Mouse (Mus musculus) heart, embryonic 15.5 days (tissue): ENCODE results near the gene Cisd2. TPM values are rescaled to one million over a fixed set of nuclear protein-coding genes. Genes with fewer than 3 reads are reported as not detected.
A peak's percentile ranks its signal among the peaks of the same experiment; 100 is the strongest.

Source experiments
- ATAC-seq: fragments of 200-750 bp; cut with Nextera tagmentation; replicated peaks from 2 replicates; pipeline ENCODE4 v1.8.0; 2017; ENCODE audit warnings: low read depth, moderate TSS enrichment; ENCODE audit not compliant: insufficient number of reproducible peaks, insufficient read depth, low FRiP score
- H3K27ac ChIP-seq: fragments of 300-500 bp; sonication (generic); 2 replicates; pipeline ENCODE4 v1.5.1; 2015; ENCODE audit warnings: mild to moderate bottlenecking, inconsistent platforms
- H3K27me3 ChIP-seq: fragments of 300-500 bp; sonication (generic); 2 replicates; pipeline ENCODE4 v1.6.1; 2015; ENCODE audit warnings: inconsistent platforms
- H3K36me3 ChIP-seq: fragments of 300-500 bp; sonication (generic); 2 replicates; pipeline ENCODE4 v1.6.1; 2015; ENCODE audit warnings: mild to moderate bottlenecking, inconsistent platforms
- H3K4me1 ChIP-seq: fragments of 300-500 bp; sonication (generic); replicated peaks from 2 replicates; pipeline ENCODE4 v1.6.1; 2015; ENCODE audit warnings: inconsistent platforms
- H3K4me2 ChIP-seq: fragments of 300-500 bp; sonication (generic); 2 replicates; pipeline ENCODE4 v1.6.1; 2015; ENCODE audit warnings: inconsistent platforms, mild to moderate bottlenecking, moderate library complexity
- H3K4me3 ChIP-seq: fragments of 300-500 bp; sonication (generic); 2 replicates; pipeline ENCODE4 v1.5.1; 2015; ENCODE audit warnings: mild to moderate bottlenecking, inconsistent platforms
- H3K9ac ChIP-seq: fragments of 300-500 bp; sonication (generic); 2 replicates; pipeline ENCODE4 v1.6.1; 2015; ENCODE audit warnings: mild to moderate bottlenecking, inconsistent platforms
- H3K9me3 ChIP-seq: fragments of 300-500 bp; sonication (generic); replicated peaks from 2 replicates; pipeline ENCODE4 v1.6.1; 2016; ENCODE audit warnings: inconsistent platforms
- WGBS: fragments of 180-500 bp; shearing (Covaris S2); methylation state at CpG from one replicate; pipeline ENCODE4 v1.1.7; 2015; ENCODE audit warnings: mixed read lengths; 5-methylcytosine and 5-hydroxymethylcytosine counted together
- polyA plus RNA-seq: library from polyadenylated mRNA; unstranded; fragments of >200 nt; fragmentation: Nextera tagmentation; extraction: Ambion mirVana; gene quantifications from 2 replicates; pipeline ENCODE4 v1.2.1, GENCODE M21; 2015

The Cisd2 gene
- 44.6 and 47.9 TPM in 2 replicates for polyA plus RNA-seq

DNA sequence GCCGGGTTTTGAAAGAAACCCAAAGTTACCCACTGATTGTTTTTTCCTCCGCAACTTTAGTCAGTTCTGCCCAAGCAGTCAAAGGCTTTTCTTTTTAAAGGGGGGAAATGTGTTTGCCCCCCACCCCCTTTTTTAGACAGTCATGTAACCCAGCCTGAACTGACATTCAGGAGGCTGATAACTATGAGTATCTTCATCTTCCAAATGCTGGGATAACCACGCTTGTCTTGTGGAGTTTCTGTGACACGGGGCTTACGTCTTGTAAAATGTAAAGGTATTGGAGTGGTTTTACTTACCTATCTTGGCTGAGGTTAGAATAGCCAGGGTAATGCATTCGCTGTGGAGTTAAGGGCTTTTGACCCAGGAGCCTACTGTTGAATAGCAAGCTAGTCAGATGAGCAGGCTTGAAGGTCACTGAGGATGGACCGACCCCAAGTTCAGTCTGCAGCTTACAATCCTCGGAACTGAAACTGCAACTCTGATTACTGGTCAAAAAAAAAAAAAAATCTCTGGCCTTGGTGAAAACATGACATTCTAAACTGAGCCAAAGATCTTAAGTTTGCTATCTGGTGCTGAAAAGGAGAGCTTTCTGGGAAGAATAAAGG, at the start of gene Cisd2:
Gene Cisd2, minus strand, starts transcription at position 318 of the 605 bp plus-strand sequence.
- no peaks in the 10 kb centered on the region for H3K9me3 ChIP-seq
- H3K27ac ChIP-seq, result peak within 1 kb of the TSS; percentile 97
- WGBS, result under 1% methylated on average over 8 of the region's 8 CpGs
- H3K9ac ChIP-seq, result peak within 1 kb of the TSS; percentile 85
- no peaks in the 10 kb centered on the region for H3K36me3 ChIP-seq
- peak within 1 kb of the TSS; percentile 73 for H3K4me3 ChIP-seq
- 0 out of 2 replicates have a peak, but pooled peaks have one; percentile 9 for ATAC-seq
- H3K4me2 ChIP-seq, result peak within 1 kb of the TSS; percentile 63
- no peaks in the 10 kb centered on the region for H3K27me3 ChIP-seq
- H3K4me1 ChIP-seq, result peaks cover 10% of the 10 kb centered on the region

DNA sequence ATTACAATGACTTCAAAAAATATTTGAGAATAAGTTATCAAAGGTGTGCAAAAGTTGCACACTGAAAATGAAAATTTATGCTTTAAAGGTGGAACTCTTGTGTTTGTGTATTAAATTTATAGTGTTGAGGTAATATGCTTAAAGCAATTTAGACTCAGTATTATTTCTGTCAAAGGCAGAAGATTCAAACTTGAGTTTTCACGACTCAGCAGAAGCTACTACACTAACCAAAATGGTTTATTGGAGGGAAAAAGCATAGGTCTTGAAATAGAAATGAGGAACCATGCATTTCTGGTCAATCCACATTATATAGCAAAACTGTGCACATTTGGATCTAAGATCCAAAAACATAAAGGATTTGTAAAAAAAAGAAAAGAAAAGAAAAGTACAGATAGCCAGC, 47.1 kb upstream of the Cisd2 start:
- no peak for ATAC-seq
- 76% methylated on average over 1 of the region's 1 CpGs for WGBS
- H3K9me3 ChIP-seq, result no peaks in the 10 kb centered on the region
- no peak overlapping the region for H3K9ac ChIP-seq
- no peak overlapping the region for H3K4me2 ChIP-seq
- no peak overlapping the region for H3K27ac ChIP-seq
- peaks cover 4% of the 10 kb centered on the region for H3K36me3 ChIP-seq
- no peak overlapping the region for H3K4me3 ChIP-seq
- peaks cover 9% of the 10 kb centered on the region for H3K4me1 ChIP-seq
- no peaks in the 10 kb centered on the region for H3K27me3 ChIP-seq

- ATAC-seq, result peak; percentile 79
- H3K27me3 ChIP-seq, result no peaks in the 10 kb centered on the region
- no peaks in the 10 kb centered on the region for H3K9me3 ChIP-seq
- no peak overlapping the region for H3K9ac ChIP-seq
- no peak overlapping the region for H3K4me3 ChIP-seq
- WGBS, result 34% methylated on average over 4 of the region's 4 CpGs
- peak overlapping the region; percentile 50 for H3K27ac ChIP-seq
- H3K36me3 ChIP-seq, result peaks cover 4% of the 10 kb centered on the region
- H3K4me1 ChIP-seq, result peaks cover 9% of the 10 kb centered on the region
- no peak overlapping the region for H3K4me2 ChIP-seq
These were observed 46.2 kb upstream of the Cisd2 start for GRCm38 (mm10) chr3:135469974-135470373.

DNA sequence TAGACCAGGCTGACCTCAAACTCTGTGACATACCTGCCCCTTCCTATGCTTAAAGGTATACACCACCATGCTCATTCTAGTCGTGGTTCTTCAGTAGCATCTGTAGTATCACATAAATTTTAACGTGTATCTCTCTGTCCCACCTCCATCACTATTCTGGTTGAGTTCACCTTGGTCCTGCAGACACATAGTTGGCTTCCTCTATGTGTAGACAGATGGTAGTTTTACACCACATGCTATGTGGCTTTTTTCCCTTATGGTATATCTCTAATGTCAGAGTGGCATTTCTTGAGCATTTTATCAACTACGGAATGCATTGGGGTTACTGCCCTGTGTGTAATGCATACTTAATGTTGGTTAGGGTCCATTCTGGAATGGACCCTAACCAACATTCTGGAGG, 45.4 kb upstream of the Cisd2 start:
- Histone ChIP-seq H3K4me1 (peaks cover 12% of the 10 kb centered on the region), H3K36me3 (peaks cover 11% of the 10 kb centered on the region), H3K9ac (no peak overlapping the region), H3K27me3 (no peaks in the 10 kb centered on the region), H3K27ac (no peak overlapping the region), H3K4me3 (no peak overlapping the region), H3K9me3 (no peaks in the 10 kb centered on the region), H3K4me2 (no peak overlapping the region)
- WGBS, result 44% methylated on average over 3 of the region's 3 CpGs
- ATAC-seq, result no peak

DNA sequence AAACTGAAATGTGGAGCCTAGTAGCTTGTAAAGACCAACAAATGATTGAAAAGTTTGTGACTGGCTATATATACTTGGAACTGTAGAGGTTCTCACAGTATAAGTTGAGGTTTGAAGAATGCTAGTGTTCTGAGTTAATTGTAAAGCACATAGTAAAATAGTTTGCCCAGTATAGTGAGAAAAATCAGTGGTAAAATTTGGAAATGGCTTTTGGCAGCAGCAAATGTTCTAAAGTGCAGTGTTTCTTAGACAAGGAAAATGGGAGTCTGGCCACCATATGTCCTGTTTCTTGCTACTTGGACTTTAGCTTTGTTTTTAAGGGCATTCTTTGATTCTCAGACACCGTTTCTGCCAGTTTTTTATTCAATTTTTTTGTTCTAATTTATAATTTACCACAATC, 44.7 kb upstream of the Cisd2 start:
- no peaks in the 10 kb centered on the region for H3K27me3 ChIP-seq
- H3K27ac ChIP-seq, result no peak overlapping the region
- 84% methylated on average over 1 of the region's 1 CpGs for WGBS
- no peak overlapping the region for H3K4me2 ChIP-seq
- H3K36me3 ChIP-seq, result peaks cover 16% of the 10 kb centered on the region
- H3K4me3 ChIP-seq, result no peak overlapping the region
- H3K9me3 ChIP-seq, result no peaks in the 10 kb centered on the region
- no peak for ATAC-seq
- peaks cover 12% of the 10 kb centered on the region for H3K4me1 ChIP-seq
- H3K9ac ChIP-seq, result no peak overlapping the region

GRCm38 (mm10) chr3:135458981-135459380, 35.3 kb upstream of the Cisd2 start:
- Histone ChIP-seq H3K4me2 (no peak overlapping the region), H3K4me1 (no peaks in the 10 kb centered on the region), H3K27me3 (no peaks in the 10 kb centered on the region), H3K9me3 (no peaks in the 10 kb centered on the region), H3K36me3 (peaks cover 51% of the 10 kb centered on the region), H3K4me3 (no peak overlapping the region), H3K9ac (no peak overlapping the region), H3K27ac (no peak overlapping the region)
- ATAC-seq, result no peak

- Histone ChIP-seq H3K27me3 (no peaks in the 10 kb centered on the region), H3K9ac (no peak overlapping the region), H3K4me3 (no peak overlapping the region), H3K4me2 (no peak overlapping the region), H3K36me3 (peaks cover 14% of the 10 kb centered on the region), H3K9me3 (no peaks in the 10 kb centered on the region), H3K4me1 (peaks cover 22% of the 10 kb centered on the region), H3K27ac (no peak overlapping the region)
- no peak for ATAC-seq
These were observed 21.2 kb upstream of the Cisd2 start for GRCm38 (mm10) chr3:135444930-135445329.

GRCm38 (mm10) chr3:135440621-135441020, 16.9 kb upstream of the Cisd2 start:
- Histone ChIP-seq H3K9me3 (no peaks in the 10 kb centered on the region), H3K4me1 (peaks cover 29% of the 10 kb centered on the region), H3K4me2 (peak overlapping the region; percentile 65), H3K27ac (peak overlapping the region; percentile 100), H3K9ac (peak overlapping the region; percentile 98), H3K27me3 (no peaks in the 10 kb centered on the region), H3K4me3 (peak overlapping the region; percentile 95), H3K36me3 (peaks cover 6% of the 10 kb centered on the region; the same call in 1 of the 2 replicates)
- 20% methylated on average over 10 of the region's 10 CpGs for WGBS
- no peak for ATAC-seq

GRCm38 (mm10) chr3:135440221-135440620, 16.5 kb upstream of the Cisd2 start:
- 8% methylated on average over 7 of the region's 7 CpGs for WGBS

DNA sequence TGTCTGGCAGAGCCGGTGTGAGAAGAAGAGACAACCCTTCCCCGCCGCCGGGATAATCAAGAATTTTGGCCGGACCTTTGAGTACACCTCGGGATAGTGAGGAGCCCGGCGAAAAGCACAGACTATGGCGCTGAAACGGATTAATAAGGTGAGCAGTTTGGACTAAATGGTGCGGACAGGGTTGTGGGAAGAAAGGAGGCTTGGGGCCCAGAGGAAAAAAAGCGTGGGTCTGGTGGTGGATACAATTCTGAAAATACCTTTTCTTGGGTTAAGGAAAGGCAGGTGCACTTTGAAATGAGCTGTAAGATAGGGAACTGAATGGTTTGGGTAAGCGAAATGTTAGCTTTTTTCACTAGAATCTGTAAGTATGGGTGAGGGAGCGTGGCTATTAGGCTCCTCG, 15.9 kb upstream of the Cisd2 start:
- H3K4me3 ChIP-seq, result peak overlapping the region; percentile 95
- peak overlapping the region; percentile 65 for H3K4me2 ChIP-seq
- H3K9ac ChIP-seq, result peak overlapping the region; percentile 98
- ATAC-seq, result no peak
- H3K36me3 ChIP-seq, result peaks cover 6% of the 10 kb centered on the region; the same call in 1 of the 2 replicates
- H3K9me3 ChIP-seq, result no peaks in the 10 kb centered on the region
- H3K27ac ChIP-seq, result peak overlapping the region; percentile 100
- 2% methylated on average over 15 of the region's 15 CpGs for WGBS
- no peaks in the 10 kb centered on the region for H3K27me3 ChIP-seq
- H3K4me1 ChIP-seq, result peaks cover 25% of the 10 kb centered on the region

More at GRCm38 (mm10) chr3:135440221-135440620, 16.5 kb upstream of the Cisd2 start:
- Histone ChIP-seq H3K36me3 (peaks cover 6% of the 10 kb centered on the region; the same call in 1 of the 2 replicates), H3K4me2 (peak overlapping the region; percentile 65), H3K9me3 (no peaks in the 10 kb centered on the region), H3K4me3 (peak overlapping the region; percentile 95), H3K27me3 (no peaks in the 10 kb centered on the region), H3K9ac (peak overlapping the region; percentile 98), H3K27ac (peak overlapping the region; percentile 100), H3K4me1 (peaks cover 29% of the 10 kb centered on the region)
- ATAC-seq, result no peak

DNA sequence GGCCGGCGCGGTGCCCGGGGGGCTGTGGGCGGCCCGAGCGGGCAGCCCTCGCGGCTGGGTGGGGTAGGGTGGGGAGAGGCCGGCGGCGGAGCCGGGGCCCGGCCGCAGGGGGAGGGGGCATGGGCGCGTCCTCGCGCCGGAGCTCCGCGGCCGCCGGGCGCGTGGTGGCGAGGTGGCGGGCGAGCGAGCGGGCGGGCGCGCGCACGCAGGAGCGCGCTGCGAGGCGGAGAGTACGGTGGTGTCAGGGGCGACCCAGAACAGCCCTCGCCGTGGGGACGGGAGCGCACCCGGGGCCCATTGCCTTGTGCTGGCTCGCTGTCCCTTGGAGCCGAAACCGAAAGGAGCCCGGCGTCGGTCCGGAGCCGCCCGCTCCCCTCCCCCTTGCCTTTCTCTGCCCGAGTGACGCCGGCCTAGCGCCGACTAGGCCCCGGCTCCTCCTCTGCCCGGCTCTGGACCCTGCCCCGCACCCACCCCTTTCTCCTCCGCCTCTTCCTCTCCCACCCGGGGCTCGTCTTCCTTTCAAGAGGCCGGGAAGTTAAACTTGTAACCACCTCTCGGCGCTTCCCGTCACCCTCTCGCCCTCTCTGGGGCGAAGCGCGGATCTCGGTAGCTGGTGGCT, 15.3 kb upstream of the Cisd2 start:
- under 1% methylated on average over 60 of the region's 76 CpGs for WGBS
- no peaks in the 10 kb centered on the region for H3K9me3 ChIP-seq
- H3K27me3 ChIP-seq, result no peaks in the 10 kb centered on the region
- peak overlapping the region; percentile 98 for H3K9ac ChIP-seq
- peaks cover 21% of the 10 kb centered on the region for H3K4me1 ChIP-seq
- peak; percentile 71 for ATAC-seq
- peak overlapping the region; percentile 65 for H3K4me2 ChIP-seq
- H3K36me3 ChIP-seq, result peaks cover 6% of the 10 kb centered on the region; the same call in 1 of the 2 replicates
- peak overlapping the region; percentile 95 for H3K4me3 ChIP-seq
- H3K27ac ChIP-seq, result peak overlapping the region; percentile 100
